Mouse (Mus musculus) T-helper 1 cell (primary cell): ENCODE measurements around the gene Sfr1.

Source experiments
- in situ Hi-C: fragments of 300-600 bp; cut with MboI, MseI; formaldehyde crosslinking; loops from one replicate; pipeline ENCODE4 v1.15.1; 2025; ENCODE audit warnings: high pct_unique_total_duplicates

The Sfr1 gene

GRCm38 (mm10) chr19:47731071-47731881 lies at the start of gene Sfr1:
Gene Sfr1, plus strand, starts transcription at chr19:47731682.
- in situ Hi-C loops: no loop called here

- in situ Hi-C loops: no loop called here
These were observed 41.9 kb upstream of the Sfr1 start for GRCm38 (mm10) chr19:47689592-47689991.

GRCm38 (mm10) chr19:47691994-47692393 lies 39.5 kb upstream of the Sfr1 start, which contains the start of gene Col17a1:
Gene Col17a1, minus strand, starts transcription at chr19:47692094.
- in situ Hi-C loops: no loop called here

GRCm38 (mm10) chr19:47695725-47696124 lies 35.8 kb upstream of the Sfr1 start:
- in situ Hi-C loops: no loop called here

- in situ Hi-C loops: no loop called here
These were observed 35.1 kb upstream of the Sfr1 start for GRCm38 (mm10) chr19:47696411-47696810.

GRCm38 (mm10) chr19:47697067-47697466 lies 34.4 kb upstream of the Sfr1 start:
- in situ Hi-C loops: no loop called here

- in situ Hi-C loops: no loop called here
These were observed 33.2 kb upstream of the Sfr1 start for GRCm38 (mm10) chr19:47698266-47698665.

- in situ Hi-C loops: no loop called here
These were observed 31.7 kb upstream of the Sfr1 start for GRCm38 (mm10) chr19:47699743-47700142.

GRCm38 (mm10) chr19:47700509-47700908 lies 31.0 kb upstream of the Sfr1 start:
- in situ Hi-C loops: no loop called here

GRCm38 (mm10) chr19:47705080-47705771 lies 26.3 kb upstream of the Sfr1 start:
- in situ Hi-C loops: no loop called here

- in situ Hi-C loops: no loop called here
These were observed 25.6 kb upstream of the Sfr1 start for GRCm38 (mm10) chr19:47705772-47706309.

- in situ Hi-C loops: no loop called here
These were observed 21.1 kb upstream of the Sfr1 start for GRCm38 (mm10) chr19:47710376-47710775.

- in situ Hi-C loops: no loop called here
These were observed 18.0 kb upstream of the Sfr1 start for GRCm38 (mm10) chr19:47713457-47713856.

GRCm38 (mm10) chr19:47716144-47716543 lies 15.3 kb upstream of the Sfr1 start:
- in situ Hi-C loops: no loop called here

- in situ Hi-C loops: no loop called here
These were observed 12.3 kb upstream of the Sfr1 start for GRCm38 (mm10) chr19:47719147-47719546.

- in situ Hi-C loops: no loop called here
These were observed 9.0 kb upstream of the Sfr1 start for GRCm38 (mm10) chr19:47722471-47722870.

GRCm38 (mm10) chr19:47724903-47725302 lies 6.6 kb upstream of the Sfr1 start:
- in situ Hi-C loops: no loop called here

- in situ Hi-C loops: no loop called here
These were observed 5.8 kb upstream of the Sfr1 start for GRCm38 (mm10) chr19:47725643-47726140.

- in situ Hi-C loops: no loop called here
These were observed 801 bp upstream of the Sfr1 start for GRCm38 (mm10) chr19:47730691-47731070.

GRCm38 (mm10) chr19:47731931-47732330 lies 449 bp downstream of the Sfr1 start:
- in situ Hi-C loops: no loop called here

GRCm38 (mm10) chr19:47747072-47747471 lies 15.6 kb downstream of the Sfr1 start:
- in situ Hi-C loops: no loop called here

- in situ Hi-C loops: no loop called here
These were observed 17.5 kb downstream of the Sfr1 start for GRCm38 (mm10) chr19:47748950-47749349.

GRCm38 (mm10) chr19:47750391-47750790 lies 18.9 kb downstream of the Sfr1 start:
- in situ Hi-C loops: no loop called here
